Mouse (Mus musculus) right cerebral cortex, postnatal 25 days (tissue): ENCODE measurements around the gene Pgs1.

Source experiments
- DNase-seq: peaks from one replicate; pipeline ENCODE4 v3.0.0; 2022

Gene Pgs1

GRCm38 (mm10) chr11:117977694-117978360 lies 8.3 kb upstream of the Pgs1 start:
- DNase-seq = no peak

GRCm38 (mm10) chr11:117979388-117979787 lies 6.7 kb upstream of the Pgs1 start:
- no peak for DNase-seq

GRCm38 (mm10) chr11:117982426-117982825 lies 3.7 kb upstream of the Pgs1 start:
- no peak for DNase-seq

- DNase-seq = no peak
Observed at GRCm38 (mm10) chr11:117983770-117984169, 2.3 kb upstream of the Pgs1 start.

GRCm38 (mm10) chr11:117987032-117987451 lies 950 bp downstream of the Pgs1 start:
- no peak for DNase-seq

GRCm38 (mm10) chr11:117987968-117988367 lies 1.9 kb downstream of the Pgs1 start:
- no peak for DNase-seq

- no peak for DNase-seq
Observed at GRCm38 (mm10) chr11:117989241-117989640, 3.1 kb downstream of the Pgs1 start.

GRCm38 (mm10) chr11:117989926-117990325 lies 3.8 kb downstream of the Pgs1 start:
- DNase-seq = no peak

- no peak for DNase-seq
Observed at GRCm38 (mm10) chr11:117991502-117992470, 5.7 kb downstream of the Pgs1 start.

GRCm38 (mm10) chr11:117993190-117994175 lies 7.4 kb downstream of the Pgs1 start:
- DNase-seq = no peak

- DNase-seq = no peak
Observed at GRCm38 (mm10) chr11:117994250-117995057, 8.4 kb downstream of the Pgs1 start.

- no peak for DNase-seq
Observed at GRCm38 (mm10) chr11:117995255-117995654, 9.2 kb downstream of the Pgs1 start.

GRCm38 (mm10) chr11:117995661-117996060 lies 9.6 kb downstream of the Pgs1 start:
- DNase-seq = no peak

- DNase-seq = no peak
Observed at GRCm38 (mm10) chr11:117996066-117996465, 10.0 kb downstream of the Pgs1 start.

- DNase-seq = no peak
Observed at GRCm38 (mm10) chr11:117997085-117997484, 11.0 kb downstream of the Pgs1 start.

GRCm38 (mm10) chr11:117998356-117998755 lies 12.3 kb downstream of the Pgs1 start:
- DNase-seq = no peak

GRCm38 (mm10) chr11:117999260-117999934 lies 13.3 kb downstream of the Pgs1 start:
- no peak for DNase-seq

GRCm38 (mm10) chr11:118000083-118000482 lies 14.0 kb downstream of the Pgs1 start:
- no peak for DNase-seq

GRCm38 (mm10) chr11:118000565-118001215 lies 14.6 kb downstream of the Pgs1 start:
- no peak for DNase-seq

GRCm38 (mm10) chr11:118003176-118003575 lies 17.1 kb downstream of the Pgs1 start:
- DNase-seq = no peak

GRCm38 (mm10) chr11:118003718-118004117 lies 17.6 kb downstream of the Pgs1 start:
- DNase-seq = no peak
